Mouse (Mus musculus): ENCODE measurements around the gene Sufu. TPM values are rescaled to one million over a fixed set of nuclear protein-coding genes. Genes with fewer than 3 reads are reported as not detected.

Gene Sufu
- polyA plus RNA-seq, 1 experiment from 2014 or later, result 5.7 TPM

- no peak for ATAC-seq (ENCODE audit: low read depth)
- Histone ChIP-seq H3K36me3 (ENCODE audit: control insufficient read depth, insufficient read depth) (no peaks in the 10 kb centered on the region), H3K4me1 (ENCODE audit: control insufficient read depth, low read depth, low read length) (no peaks in the 10 kb centered on the region), H3K4me3 (ENCODE audit: low read depth, low read length) (no peak overlapping the region), H3K9me3 (replicated peaks; ENCODE audit: control insufficient read depth, low read length) (no peaks in the 10 kb centered on the region), H3K9ac (ENCODE audit: low read depth, low read length) (no peak overlapping the region), H3K27me3 (ENCODE audit: control insufficient read depth, insufficient read depth, low read depth, low read length) (no peaks in the 10 kb centered on the region), H3K4me2 (ENCODE audit: low read depth, low read length) (no peak overlapping the region), H3K27ac (ENCODE audit: low read length) (no peak overlapping the region)
- 74% methylated on average over 9 of the region's 9 CpGs for WGBS (ENCODE audit: insufficient replicate concordance)
Measured at GRCm38 (mm10) chr19:46434591-46434990, 37.9 kb downstream of the Sufu start.

- Histone ChIP-seq H3K27ac (ENCODE audit: low read length) (no peak overlapping the region), H3K36me3 (ENCODE audit: control insufficient read depth, insufficient read depth) (no peaks in the 10 kb centered on the region), H3K4me2 (ENCODE audit: low read depth, low read length) (no peak overlapping the region), H3K4me1 (ENCODE audit: control insufficient read depth, low read depth, low read length) (no peaks in the 10 kb centered on the region), H3K27me3 (ENCODE audit: control insufficient read depth, insufficient read depth, low read depth, low read length) (no peaks in the 10 kb centered on the region), H3K4me3 (ENCODE audit: low read depth, low read length) (no peak overlapping the region), H3K9ac (ENCODE audit: low read depth, low read length) (no peak overlapping the region), H3K9me3 (replicated peaks; ENCODE audit: control insufficient read depth, low read length) (no peaks in the 10 kb centered on the region)
- ATAC-seq (ENCODE audit: low read depth), result no peak
- WGBS (ENCODE audit: insufficient replicate concordance), result 20% methylated on average over 7 of the region's 7 CpGs
Measured at GRCm38 (mm10) chr19:46435492-46435891, 38.8 kb downstream of the Sufu start.

- H3K4me1 ChIP-seq (ENCODE audit: control insufficient read depth, low read depth, low read length), result no peaks in the 10 kb centered on the region; the same call in 1 of the 2 replicates
- ATAC-seq (ENCODE audit: low read depth), result no peak
- no peak overlapping the region for H3K27ac ChIP-seq (ENCODE audit: low read length)
- no peaks in the 10 kb centered on the region for H3K9me3 ChIP-seq (replicated peaks; ENCODE audit: control insufficient read depth, low read length)
- H3K4me2 ChIP-seq (ENCODE audit: low read depth, low read length), result no peak overlapping the region
- H3K4me3 ChIP-seq (ENCODE audit: low read depth, low read length), result no peak overlapping the region
- no peak overlapping the region for H3K9ac ChIP-seq (ENCODE audit: low read depth, low read length)
- whole genome bisulfite sequencing (ENCODE audit: insufficient replicate concordance), result 65% methylated on average over 6 of the region's 6 CpGs
- no peaks in the 10 kb centered on the region for H3K27me3 ChIP-seq (ENCODE audit: control insufficient read depth, insufficient read depth, low read depth, low read length)
- H3K36me3 ChIP-seq (ENCODE audit: control insufficient read depth, insufficient read depth), result no peaks in the 10 kb centered on the region
Measured at GRCm38 (mm10) chr19:46443509-46443908, 46.8 kb downstream of the Sufu start.

- H3K4me1 ChIP-seq (ENCODE audit: control insufficient read depth, low read depth, low read length), result no peaks in the 10 kb centered on the region; the same call in 1 of the 2 replicates
- WGBS (ENCODE audit: insufficient replicate concordance), result 7% methylated on average over 6 of the region's 6 CpGs
- H3K36me3 ChIP-seq (ENCODE audit: control insufficient read depth, insufficient read depth), result no peaks in the 10 kb centered on the region
- no peaks in the 10 kb centered on the region for H3K9me3 ChIP-seq (replicated peaks; ENCODE audit: control insufficient read depth, low read length)
- ATAC-seq (ENCODE audit: low read depth), result peak; percentile 56
- no peak overlapping the region for H3K4me3 ChIP-seq (ENCODE audit: low read depth, low read length)
- no peak overlapping the region for H3K27ac ChIP-seq (ENCODE audit: low read length)
- no peaks in the 10 kb centered on the region for H3K27me3 ChIP-seq (ENCODE audit: control insufficient read depth, insufficient read depth, low read depth, low read length)
- no peak overlapping the region for H3K9ac ChIP-seq (ENCODE audit: low read depth, low read length)
- H3K4me2 ChIP-seq (ENCODE audit: low read depth, low read length), result no peak overlapping the region
Measured at GRCm38 (mm10) chr19:46444209-46444608, 47.5 kb downstream of the Sufu start.

GRCm38 (mm10) chr19:46445641-46446040 is 48.9 kb downstream of the Sufu start:
- Histone ChIP-seq H3K27me3 (ENCODE audit: control insufficient read depth, insufficient read depth, low read depth, low read length) (no peaks in the 10 kb centered on the region), H3K36me3 (ENCODE audit: control insufficient read depth, insufficient read depth) (no peaks in the 10 kb centered on the region), H3K4me3 (ENCODE audit: low read depth, low read length) (no peak overlapping the region), H3K4me1 (ENCODE audit: control insufficient read depth, low read depth, low read length) (no peaks in the 10 kb centered on the region; the same call in 1 of the 2 replicates), H3K4me2 (ENCODE audit: low read depth, low read length) (no peak overlapping the region), H3K27ac (ENCODE audit: low read length) (no peak overlapping the region), H3K9ac (ENCODE audit: low read depth, low read length) (no peak overlapping the region), H3K9me3 (replicated peaks; ENCODE audit: control insufficient read depth, low read length) (no peaks in the 10 kb centered on the region)
- 54% methylated on average over 6 of the region's 6 CpGs for WGBS (ENCODE audit: insufficient replicate concordance)
- peak; percentile 37 for ATAC-seq (ENCODE audit: low read depth)

GRCm38 (mm10) chr19:46446436-46447020 is 49.8 kb downstream of the Sufu start:
- H3K9ac ChIP-seq (ENCODE audit: low read depth, low read length), result no peak overlapping the region

GRCm38 (mm10) chr19:46447110-46447509 is 50.4 kb downstream of the Sufu start:
- H3K4me1 ChIP-seq (ENCODE audit: control insufficient read depth, low read depth, low read length), result peaks cover under 1% of the 10 kb centered on the region
- H3K9me3 ChIP-seq (replicated peaks; ENCODE audit: control insufficient read depth, low read length), result no peaks in the 10 kb centered on the region
- H3K9ac ChIP-seq (ENCODE audit: low read depth, low read length), result no peak overlapping the region
- no peak overlapping the region for H3K4me2 ChIP-seq (ENCODE audit: low read depth, low read length)
- H3K27me3 ChIP-seq (ENCODE audit: control insufficient read depth, insufficient read depth, low read depth, low read length), result no peaks in the 10 kb centered on the region
- H3K36me3 ChIP-seq (ENCODE audit: control insufficient read depth, insufficient read depth), result no peaks in the 10 kb centered on the region
- 35% methylated on average over 7 of the region's 7 CpGs for WGBS (ENCODE audit: insufficient replicate concordance)
- H3K4me3 ChIP-seq (ENCODE audit: low read depth, low read length), result no peak overlapping the region
- H3K27ac ChIP-seq (ENCODE audit: low read length), result no peak overlapping the region
- ATAC-seq (ENCODE audit: low read depth), result no peak

More at GRCm38 (mm10) chr19:46446436-46447020, 49.8 kb downstream of the Sufu start:
- no peak overlapping the region for H3K27ac ChIP-seq (ENCODE audit: low read length)
- H3K4me1 ChIP-seq (ENCODE audit: control insufficient read depth, low read depth, low read length), result no peaks in the 10 kb centered on the region; the same call in 1 of the 2 replicates
- WGBS (ENCODE audit: insufficient replicate concordance), result 71% methylated on average over 5 of the region's 5 CpGs
- H3K9me3 ChIP-seq (replicated peaks; ENCODE audit: control insufficient read depth, low read length), result no peaks in the 10 kb centered on the region
- ATAC-seq (ENCODE audit: low read depth), result no peak
- H3K4me2 ChIP-seq (ENCODE audit: low read depth, low read length), result no peak overlapping the region
- H3K36me3 ChIP-seq (ENCODE audit: control insufficient read depth, insufficient read depth), result no peaks in the 10 kb centered on the region
- no peak overlapping the region for H3K4me3 ChIP-seq (ENCODE audit: low read depth, low read length)
- no peaks in the 10 kb centered on the region for H3K27me3 ChIP-seq (ENCODE audit: control insufficient read depth, insufficient read depth, low read depth, low read length)

GRCm38 (mm10) chr19:46447911-46448310 is 51.2 kb downstream of the Sufu start:
- Histone ChIP-seq H3K9ac (ENCODE audit: low read depth, low read length) (no peak overlapping the region), H3K9me3 (replicated peaks; ENCODE audit: control insufficient read depth, low read length) (no peaks in the 10 kb centered on the region), H3K27ac (ENCODE audit: low read length) (no peak overlapping the region), H3K36me3 (ENCODE audit: control insufficient read depth, insufficient read depth) (no peaks in the 10 kb centered on the region), H3K4me1 (ENCODE audit: control insufficient read depth, low read depth, low read length) (peaks cover 8% of the 10 kb centered on the region), H3K27me3 (ENCODE audit: control insufficient read depth, insufficient read depth, low read depth, low read length) (no peaks in the 10 kb centered on the region), H3K4me3 (ENCODE audit: low read depth, low read length) (no peak overlapping the region), H3K4me2 (ENCODE audit: low read depth, low read length) (no peak overlapping the region)
- WGBS (ENCODE audit: insufficient replicate concordance), result 56% methylated on average over 6 of the region's 6 CpGs
- no peak for ATAC-seq (ENCODE audit: low read depth)

- H3K4me1 ChIP-seq (ENCODE audit: control insufficient read depth, low read depth, low read length), result peaks cover 21% of the 10 kb centered on the region
Measured at GRCm38 (mm10) chr19:46449261-46450005, 52.7 kb downstream of the Sufu start.

More at GRCm38 (mm10) chr19:46449261-46450005, 52.7 kb downstream of the Sufu start:
- Histone ChIP-seq H3K9me3 (replicated peaks; ENCODE audit: control insufficient read depth, low read length) (no peaks in the 10 kb centered on the region), H3K4me2 (ENCODE audit: low read depth, low read length) (no peak overlapping the region), H3K4me3 (ENCODE audit: low read depth, low read length) (no peak overlapping the region), H3K9ac (ENCODE audit: low read depth, low read length) (no peak overlapping the region), H3K36me3 (ENCODE audit: control insufficient read depth, insufficient read depth) (no peaks in the 10 kb centered on the region), H3K27me3 (ENCODE audit: control insufficient read depth, insufficient read depth, low read depth, low read length) (no peaks in the 10 kb centered on the region), H3K27ac (ENCODE audit: low read length) (no peak overlapping the region)
- no peak for ATAC-seq (ENCODE audit: low read depth)
- 73% methylated on average over 7 of the region's 7 CpGs for WGBS (ENCODE audit: insufficient replicate concordance)

Data from liver, embryonic 16.5 days (tissue).